Mouse (Mus musculus) G1E (cell line): Measurements from ENCODE around the gene Slc2a1.

Experiments used
- CTCF ChIP-seq: IDR thresholded peaks from 2 replicates; pipeline ENCODE4 v1.5.1; 2012; ENCODE audit warnings: low read depth, low read length, inconsistent platforms, mixed read lengths
- GATA1 ChIP-seq: IDR thresholded peaks from 2 replicates; pipeline ENCODE4 v1.6.1; 2012; ENCODE audit warnings: borderline replicate concordance, low read length, inconsistent platforms, mixed read lengths

DNA sequence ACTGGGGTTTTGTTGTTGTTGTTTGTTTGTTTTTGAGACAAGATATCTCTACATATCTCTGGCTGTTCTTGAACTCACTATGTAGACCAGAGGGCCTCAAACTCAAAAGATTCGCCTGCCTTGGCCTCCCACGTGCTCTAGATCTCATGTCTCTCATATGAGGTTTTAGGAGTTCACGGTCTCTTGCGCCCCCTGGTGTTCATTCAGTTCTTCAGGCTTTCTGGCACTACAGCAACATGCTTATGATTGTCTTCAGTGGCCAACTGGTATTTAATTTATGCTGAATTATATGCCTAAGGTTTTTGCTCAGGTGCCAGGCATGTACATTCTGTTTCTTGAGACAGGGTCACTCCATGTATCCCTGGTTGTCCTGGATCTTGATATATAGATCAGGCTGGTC lies 59.2 kb downstream of the Slc2a1 start:
- TF ChIP-seq CTCF: peak; percentile 59
- TF ChIP-seq GATA1: no peak
